Mouse (Mus musculus): ENCODE measurements around the gene Sipa1l2. TPM values are rescaled to one million over a fixed set of nuclear protein-coding genes. Genes with fewer than 3 reads are reported as not detected.
"Not testable (repeated sequence)": the region's sequence is repeated elsewhere in the genome, so short reads cannot be mapped to it uniquely, and the experiment has no call there.

Gene Sipa1l2
- polyA plus RNA-seq, 1 experiment = 19.6 TPM

DNA sequence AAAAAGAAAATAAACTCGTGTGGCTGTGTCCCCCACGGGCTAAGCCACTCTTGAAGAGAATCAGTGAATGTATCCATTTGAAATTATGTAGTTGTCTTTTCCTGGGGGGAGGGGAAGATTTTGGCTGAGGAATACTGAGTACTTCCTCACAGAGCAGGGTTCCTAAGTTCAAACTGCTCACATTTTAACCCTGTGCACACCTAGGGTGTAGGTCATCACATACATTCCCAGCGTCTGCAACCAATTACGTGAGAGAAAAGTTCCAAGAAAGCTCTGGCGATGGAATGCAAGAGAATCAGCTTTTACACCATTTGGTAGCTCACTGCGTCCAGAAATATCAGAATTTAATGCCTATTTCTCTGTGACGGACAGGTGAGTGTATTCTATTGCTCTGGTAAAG, 43.0 kb downstream of the Sipa1l2 start:
- Histone ChIP-seq H3K4me1 (ENCODE audit: control insufficient read depth, insufficient read depth, low read length) (no peaks in the 10 kb centered on the region), H3K36me3 (ENCODE audit: control insufficient read depth, insufficient read depth, low read length) (no peaks in the 10 kb centered on the region), H3K27me3 (ENCODE audit: control insufficient read depth, insufficient read depth, low read length) (no peaks in the 10 kb centered on the region), H3K27ac (ENCODE audit: control insufficient read depth, insufficient read depth, low read depth, low read length) (no peak overlapping the region), H3K4me3 (ENCODE audit: control insufficient read depth, low read depth, low read length) (no peak overlapping the region)
- TF ChIP-seq CTCF (IDR thresholded peaks at IDR 0.05; ENCODE audit: control insufficient read depth, insufficient read depth, insufficient replicate concordance, low read depth, low read length) = no peak
- TF ChIP-seq POLR2A (IDR thresholded peaks at IDR 0.05; ENCODE audit: control insufficient read depth, low read depth, low read length) = no peak

DNA sequence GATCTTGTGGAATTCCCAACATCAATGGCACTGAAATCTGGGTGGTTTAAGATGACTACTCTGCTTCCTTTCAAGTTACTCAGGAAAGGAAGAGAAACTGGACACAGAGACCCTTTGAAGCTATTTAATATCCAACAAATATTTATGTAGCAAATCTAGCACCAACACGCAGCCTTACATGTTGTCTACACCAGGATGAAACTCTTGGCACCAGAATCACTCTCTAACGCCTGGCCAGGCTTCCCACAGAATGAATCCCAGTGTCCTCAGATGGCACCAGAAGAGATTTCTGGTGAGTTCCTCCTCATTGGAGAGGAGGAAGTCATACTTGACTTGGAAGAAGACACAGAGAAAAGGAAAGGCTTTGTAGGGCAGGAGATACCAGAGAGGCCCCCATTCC, 45.1 kb downstream of the Sipa1l2 start:
- no peak for TF ChIP-seq CTCF (IDR thresholded peaks at IDR 0.05; ENCODE audit: control insufficient read depth, insufficient read depth, insufficient replicate concordance, low read depth, low read length)
- TF ChIP-seq POLR2A (IDR thresholded peaks at IDR 0.05; ENCODE audit: control insufficient read depth, low read depth, low read length) = no peak
- no peak overlapping the region for H3K27ac ChIP-seq (ENCODE audit: control insufficient read depth, insufficient read depth, low read depth, low read length)
- H3K36me3 ChIP-seq (ENCODE audit: control insufficient read depth, insufficient read depth, low read length) = no peaks in the 10 kb centered on the region
- H3K4me1 ChIP-seq (ENCODE audit: control insufficient read depth, insufficient read depth, low read length) = no peaks in the 10 kb centered on the region
- H3K4me3 ChIP-seq (ENCODE audit: control insufficient read depth, low read depth, low read length) = no peak overlapping the region
- H3K27me3 ChIP-seq (ENCODE audit: control insufficient read depth, insufficient read depth, low read length) = no peaks in the 10 kb centered on the region

DNA sequence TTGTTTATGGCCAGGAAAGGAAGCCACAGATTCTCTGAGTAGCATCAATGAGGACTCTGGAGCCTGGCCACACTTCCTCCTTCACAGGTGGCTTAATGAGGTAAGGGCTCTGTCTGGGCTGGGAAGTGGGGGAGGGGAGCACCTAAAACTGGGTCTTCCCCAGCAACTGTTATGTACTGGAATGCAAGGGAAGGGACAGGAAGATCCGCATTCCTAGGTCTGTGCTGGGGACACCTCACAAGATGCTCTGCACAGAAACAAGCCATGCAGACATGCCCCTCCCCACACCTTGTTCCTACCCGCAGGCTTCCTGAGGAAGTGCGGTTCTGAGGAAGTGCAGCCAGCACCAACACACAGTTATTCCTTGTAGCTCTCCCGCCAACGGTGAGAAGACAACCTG, 46.4 kb downstream of the Sipa1l2 start:
- peaks cover 3% of the 10 kb centered on the region for H3K4me1 ChIP-seq (ENCODE audit: control insufficient read depth, insufficient read depth, low read length)

DNA sequence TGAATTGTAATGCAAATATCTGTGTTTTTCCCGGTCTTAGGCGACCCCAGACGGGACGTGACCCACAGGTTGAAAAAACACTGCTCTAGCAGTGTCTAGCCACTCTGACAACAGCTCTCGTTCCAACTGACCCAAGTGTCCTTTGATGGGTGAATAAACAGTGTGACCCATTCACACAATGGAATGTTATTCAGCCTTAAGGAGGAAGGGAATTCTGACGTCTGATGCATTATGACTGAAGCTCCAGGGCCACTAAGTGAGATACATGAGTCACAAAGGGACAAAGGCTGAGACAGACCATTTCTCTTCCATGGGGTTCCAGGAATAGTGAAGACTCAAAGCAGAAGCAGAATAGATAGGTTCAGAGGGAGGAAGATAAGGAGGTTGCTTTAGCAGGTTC, 47.5 kb downstream of the Sipa1l2 start:
- TF ChIP-seq CTCF (IDR thresholded peaks at IDR 0.05; ENCODE audit: control insufficient read depth, insufficient read depth, insufficient replicate concordance, low read depth, low read length) (no peak), POLR2A (IDR thresholded peaks at IDR 0.05; ENCODE audit: control insufficient read depth, low read depth, low read length) (no peak)
- Histone ChIP-seq H3K4me3 (ENCODE audit: control insufficient read depth, low read depth, low read length) (peak overlapping the region; percentile 21; the same call in 1 of the 2 replicates), H3K36me3 (ENCODE audit: control insufficient read depth, insufficient read depth, low read length) (no peaks in the 10 kb centered on the region; the same call in 1 of the 2 replicates), H3K27ac (ENCODE audit: control insufficient read depth, insufficient read depth, low read depth, low read length) (no peak overlapping the region; the same call in 1 of the 2 replicates), H3K4me1 (ENCODE audit: control insufficient read depth, insufficient read depth, low read length) (peaks cover 4% of the 10 kb centered on the region), H3K27me3 (ENCODE audit: control insufficient read depth, insufficient read depth, low read length) (no peaks in the 10 kb centered on the region)

More for the DNA sequence above, 46.4 kb downstream of the Sipa1l2 start:
- no peaks in the 10 kb centered on the region for H3K36me3 ChIP-seq (ENCODE audit: control insufficient read depth, insufficient read depth, low read length)
- no peak overlapping the region for H3K27ac ChIP-seq (ENCODE audit: control insufficient read depth, insufficient read depth, low read depth, low read length)
- H3K27me3 ChIP-seq (ENCODE audit: control insufficient read depth, insufficient read depth, low read length) = no peaks in the 10 kb centered on the region
- peak overlapping the region; percentile 34 for H3K4me3 ChIP-seq (ENCODE audit: control insufficient read depth, low read depth, low read length)
- TF ChIP-seq POLR2A (IDR thresholded peaks at IDR 0.05; ENCODE audit: control insufficient read depth, low read depth, low read length) (no peak), CTCF (IDR thresholded peaks at IDR 0.05; ENCODE audit: control insufficient read depth, insufficient read depth, insufficient replicate concordance, low read depth, low read length) (no peak)

DNA sequence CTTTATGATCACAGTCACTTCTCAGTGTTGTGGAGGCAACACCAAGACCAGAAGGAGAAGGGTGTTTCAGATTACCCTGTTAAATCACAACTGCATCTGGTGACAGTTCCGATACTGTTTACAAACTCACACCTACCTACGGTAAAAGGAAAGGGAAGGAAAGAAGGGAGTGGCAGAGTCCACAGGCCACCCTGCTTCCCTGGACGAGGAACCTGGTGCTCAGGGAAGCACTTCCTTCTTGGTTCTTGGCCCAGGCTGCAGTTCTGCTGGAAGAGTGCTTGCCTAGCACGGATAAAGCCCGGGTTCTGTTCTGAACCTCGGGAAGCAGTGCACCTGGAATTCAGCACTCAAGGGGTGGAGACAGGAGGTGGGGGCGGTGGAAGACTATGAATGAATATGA, 48.5 kb downstream of the Sipa1l2 start:
- peaks cover 7% of the 10 kb centered on the region for H3K4me1 ChIP-seq (ENCODE audit: control insufficient read depth, insufficient read depth, low read length)
- no peak for TF ChIP-seq CTCF (IDR thresholded peaks at IDR 0.05; ENCODE audit: control insufficient read depth, insufficient read depth, insufficient replicate concordance, low read depth, low read length)
- no peak for TF ChIP-seq POLR2A (IDR thresholded peaks at IDR 0.05; ENCODE audit: control insufficient read depth, low read depth, low read length)
- H3K36me3 ChIP-seq (ENCODE audit: control insufficient read depth, insufficient read depth, low read length) = no peaks in the 10 kb centered on the region; the same call in 1 of the 2 replicates
- no peaks in the 10 kb centered on the region for H3K27me3 ChIP-seq (ENCODE audit: control insufficient read depth, insufficient read depth, low read length)
- H3K4me3 ChIP-seq (ENCODE audit: control insufficient read depth, low read depth, low read length) = peak overlapping the region; percentile 78
- H3K27ac ChIP-seq (ENCODE audit: control insufficient read depth, insufficient read depth, low read depth, low read length) = no peak overlapping the region

DNA sequence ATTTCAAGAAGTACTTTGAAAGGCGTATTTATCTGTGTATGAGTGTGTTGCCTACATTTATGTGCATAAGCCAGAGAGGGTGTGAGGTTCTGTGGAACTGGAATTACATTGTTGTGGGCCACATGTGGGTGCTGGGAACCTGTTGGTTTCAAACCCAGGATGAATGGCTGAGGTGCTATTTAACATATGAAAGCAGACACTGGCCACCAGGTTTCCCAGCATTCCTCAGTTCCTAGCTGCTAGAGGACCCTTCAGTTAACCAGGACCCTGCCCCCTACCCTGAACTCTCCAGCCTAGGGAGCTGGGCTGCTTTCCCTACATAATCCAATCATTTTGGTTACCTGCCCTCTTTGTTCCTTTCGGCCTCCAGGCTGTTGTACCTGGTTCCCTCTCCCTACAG, 49.3 kb downstream of the Sipa1l2 start:
- H3K4me3 ChIP-seq (ENCODE audit: control insufficient read depth, low read depth, low read length) = peak overlapping the region; percentile 22
- H3K36me3 ChIP-seq (ENCODE audit: control insufficient read depth, insufficient read depth, low read length); H3K4me1 ChIP-seq (ENCODE audit: control insufficient read depth, insufficient read depth, low read length); H3K27me3 ChIP-seq (ENCODE audit: control insufficient read depth, insufficient read depth, low read length); H3K27ac ChIP-seq (ENCODE audit: control insufficient read depth, insufficient read depth, low read depth, low read length): not testable (repeated sequence)

DNA sequence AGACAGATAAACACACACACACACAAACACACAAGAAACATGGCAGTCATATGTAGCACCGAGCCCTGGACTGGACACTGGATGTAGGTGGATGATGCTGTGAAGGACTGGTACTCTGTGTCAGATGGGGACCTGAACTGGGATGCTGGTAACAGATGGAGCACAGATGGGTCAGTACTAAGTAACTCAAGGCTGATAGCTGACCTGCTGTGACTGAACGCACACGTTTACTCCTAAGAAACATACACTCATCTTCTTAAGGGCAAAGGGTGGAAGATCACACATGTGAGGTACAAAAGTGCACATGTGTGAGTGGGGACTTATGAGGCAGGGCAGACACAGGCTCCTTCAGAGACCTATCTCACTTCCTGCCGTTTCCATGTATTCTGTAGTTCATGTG, 50.7 kb downstream of the Sipa1l2 start:
- H3K4me3 ChIP-seq (ENCODE audit: control insufficient read depth, low read depth, low read length) = peak overlapping the region; percentile 61; the same call in 1 of the 2 replicates
- H3K27me3 ChIP-seq (ENCODE audit: control insufficient read depth, insufficient read depth, low read length) = no peaks in the 10 kb centered on the region
- no peaks in the 10 kb centered on the region; the same call in 1 of the 2 replicates for H3K36me3 ChIP-seq (ENCODE audit: control insufficient read depth, insufficient read depth, low read length)
- H3K27ac ChIP-seq (ENCODE audit: control insufficient read depth, insufficient read depth, low read depth, low read length) = no peak overlapping the region
- H3K4me1 ChIP-seq (ENCODE audit: control insufficient read depth, insufficient read depth, low read length) = peaks cover 9% of the 10 kb centered on the region
- no peak for TF ChIP-seq CTCF (IDR thresholded peaks at IDR 0.05; ENCODE audit: control insufficient read depth, insufficient read depth, insufficient replicate concordance, low read depth, low read length)
- TF ChIP-seq POLR2A (IDR thresholded peaks at IDR 0.05; ENCODE audit: control insufficient read depth, low read depth, low read length) = no peak

DNA sequence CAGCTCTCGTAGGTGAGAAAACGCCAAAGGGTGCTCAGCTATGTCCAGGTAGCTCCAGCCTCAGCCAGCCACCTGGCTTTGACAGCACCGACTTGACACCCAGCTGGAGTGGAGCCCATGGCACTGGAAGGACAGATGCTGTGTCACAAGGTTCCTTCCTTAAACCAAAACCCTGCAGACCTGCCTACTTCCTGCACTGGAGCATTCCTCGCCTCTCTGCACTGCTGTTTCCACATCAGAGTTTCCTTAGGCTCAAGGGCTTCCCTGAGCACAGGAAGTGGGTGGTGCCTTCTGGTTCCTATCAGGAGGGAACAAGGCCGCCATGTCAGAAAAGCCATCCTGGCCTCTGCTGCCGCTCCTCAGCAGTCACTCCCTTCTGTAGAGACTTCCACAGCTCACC, 51.3 kb downstream of the Sipa1l2 start:
- Histone ChIP-seq H3K36me3 (ENCODE audit: control insufficient read depth, insufficient read depth, low read length) (no peaks in the 10 kb centered on the region; the same call in 1 of the 2 replicates), H3K27ac (ENCODE audit: control insufficient read depth, insufficient read depth, low read depth, low read length) (no peak overlapping the region), H3K4me1 (ENCODE audit: control insufficient read depth, insufficient read depth, low read length) (peaks cover 9% of the 10 kb centered on the region), H3K27me3 (ENCODE audit: control insufficient read depth, insufficient read depth, low read length) (no peaks in the 10 kb centered on the region), H3K4me3 (ENCODE audit: control insufficient read depth, low read depth, low read length) (peak overlapping the region; percentile 61)
- no peak for TF ChIP-seq CTCF (IDR thresholded peaks at IDR 0.05; ENCODE audit: control insufficient read depth, insufficient read depth, insufficient replicate concordance, low read depth, low read length)
- TF ChIP-seq POLR2A (IDR thresholded peaks at IDR 0.05; ENCODE audit: control insufficient read depth, low read depth, low read length) = no peak
